Mouse (Mus musculus) hindbrain, embryonic 10.5 days (tissue): ENCODE data around the gene Oit3. TPM values are rescaled to one million over a fixed set of nuclear protein-coding genes. Genes with fewer than 3 reads are reported as not detected.

ENCODE experiments used
- DNase-seq: peaks from one replicate; pipeline ENCODE4 v3.0.0-alpha.2; 2017; ENCODE audit warnings: low spot score
- H3K27ac ChIP-seq: fragments of 300-500 bp; sonication (generic); 2 replicates; pipeline ENCODE4 v1.5.1; 2016; ENCODE audit warnings: mild to moderate bottlenecking, moderate library complexity
- H3K27me3 ChIP-seq: fragments of 300-500 bp; sonication (generic); 2 replicates; pipeline ENCODE4 v1.6.1; 2016; ENCODE audit warnings: mild to moderate bottlenecking; ENCODE audit not compliant: poor library complexity, insufficient read depth, severe bottlenecking
- H3K36me3 ChIP-seq: fragments of 300-500 bp; sonication (generic); 2 replicates; pipeline ENCODE4 v1.6.1; 2016; ENCODE audit warnings: mild to moderate bottlenecking, moderate library complexity
- H3K4me1 ChIP-seq: fragments of 300-500 bp; sonication (generic); replicated peaks from 2 replicates; pipeline ENCODE4 v1.6.1; 2016; ENCODE audit warnings: mild to moderate bottlenecking
- H3K4me3 ChIP-seq: fragments of 300-500 bp; sonication (generic); 2 replicates; pipeline ENCODE4 v1.5.1; 2016; ENCODE audit warnings: mild to moderate bottlenecking, moderate library complexity
- H3K9me3 ChIP-seq: fragments of 300-500 bp; sonication (generic); 2 replicates; pipeline ENCODE4 v1.6.1; 2016; ENCODE audit warnings: mild to moderate bottlenecking, moderate library complexity
- WGBS: fragments of 180-500 bp; shearing (Covaris S2); methylation state at CpG from one replicate; pipeline ENCODE4 v1.1.7; 2016; 5-methylcytosine and 5-hydroxymethylcytosine counted together
- polyA plus RNA-seq: library from polyadenylated mRNA; unstranded; fragments of >200 nt; fragmentation: Nextera tagmentation; extraction: Ambion mirVana; gene quantifications from 2 replicates; pipeline ENCODE4 v1.2.1, GENCODE M21; 2016

Gene Oit3
- polyA plus RNA-seq, 1 experiment from 2014 or later: 0.76 TPM

GRCm38 (mm10) chr10:59447546-59447945, 6.0 kb upstream of the Oit3 start:
- 86% methylated on average over 9 of the region's 9 CpGs for WGBS
- H3K4me3 ChIP-seq: no peak overlapping the region
- H3K9me3 ChIP-seq: no peaks in the 10 kb centered on the region
- DNase-seq: no peak
- no peaks in the 10 kb centered on the region for H3K27me3 ChIP-seq
- no peak overlapping the region for H3K27ac ChIP-seq
- 0 out of 2 replicates have a peak, but pooled peaks cover 3% of the 10 kb centered on the region for H3K36me3 ChIP-seq
- H3K4me1 ChIP-seq: peaks cover 26% of the 10 kb centered on the region

DNA sequence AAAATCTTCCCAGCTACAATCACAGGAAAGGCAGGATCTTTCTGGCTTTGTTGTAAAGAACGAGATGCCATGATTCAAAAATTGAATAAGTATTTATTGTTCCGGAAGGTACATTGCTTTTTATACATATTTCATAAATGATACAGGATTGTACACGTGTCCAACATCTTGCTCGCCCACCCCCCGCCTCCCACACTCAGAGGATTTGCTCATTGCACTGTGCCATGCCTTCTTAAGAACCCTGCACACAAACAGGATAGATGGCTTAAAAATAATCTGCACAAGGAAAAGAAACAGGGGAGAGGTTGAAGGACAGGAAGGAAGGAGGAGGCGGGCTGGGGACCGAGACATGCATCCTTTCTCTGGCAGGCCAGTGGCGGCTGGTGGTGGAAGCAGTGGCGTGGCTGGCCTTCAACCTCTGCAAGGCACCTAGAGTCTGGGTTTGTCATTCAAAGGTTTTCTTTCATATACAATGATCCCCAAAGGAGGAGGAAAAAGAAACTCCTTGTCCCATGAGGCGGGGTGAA, 5.4 kb upstream of the Oit3 start:
- no peaks in the 10 kb centered on the region for H3K9me3 ChIP-seq
- H3K27me3 ChIP-seq: no peaks in the 10 kb centered on the region
- DNase-seq: no peak
- WGBS: 83% methylated on average over 10 of the region's 10 CpGs
- H3K27ac ChIP-seq: no peak overlapping the region
- H3K36me3 ChIP-seq: 0 out of 2 replicates have a peak, but pooled peaks cover 3% of the 10 kb centered on the region
- H3K4me3 ChIP-seq: no peak overlapping the region
- peaks cover 26% of the 10 kb centered on the region for H3K4me1 ChIP-seq

GRCm38 (mm10) chr10:59444635-59445034, 3.1 kb upstream of the Oit3 start:
- Histone ChIP-seq H3K4me1 (peaks cover 26% of the 10 kb centered on the region), H3K27me3 (no peaks in the 10 kb centered on the region), H3K4me3 (no peak overlapping the region), H3K36me3 (no peaks in the 10 kb centered on the region), H3K27ac (no peak overlapping the region), H3K9me3 (no peaks in the 10 kb centered on the region)
- DNase-seq: peak; percentile 38
- WGBS: 41% methylated on average over 8 of the region's 8 CpGs

DNA sequence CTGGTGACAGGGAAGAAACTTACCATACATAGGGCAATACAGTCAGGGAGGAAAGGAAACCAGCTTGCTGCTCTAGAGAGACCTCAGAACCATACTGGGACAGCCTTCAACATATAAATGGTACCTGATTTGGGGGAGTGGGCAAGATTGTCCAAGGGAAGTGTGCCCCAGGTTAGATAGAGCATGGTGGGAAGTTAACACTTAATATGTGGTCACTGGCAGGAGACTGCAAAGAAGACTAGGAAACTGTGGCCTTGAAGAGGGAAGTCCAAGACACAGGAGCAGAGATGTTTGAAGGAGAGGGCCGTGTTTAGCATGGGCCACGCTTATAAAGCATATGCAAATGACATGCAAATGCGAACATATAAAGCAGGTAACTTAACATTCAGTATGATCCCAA, 2.5 kb upstream of the Oit3 start:
- Histone ChIP-seq H3K4me3 (no peak overlapping the region), H3K9me3 (no peaks in the 10 kb centered on the region), H3K27me3 (no peaks in the 10 kb centered on the region), H3K27ac (no peak overlapping the region), H3K4me1 (peaks cover 26% of the 10 kb centered on the region), H3K36me3 (no peaks in the 10 kb centered on the region)
- no peak for DNase-seq
- WGBS: 76% methylated on average over 3 of the region's 3 CpGs

DNA sequence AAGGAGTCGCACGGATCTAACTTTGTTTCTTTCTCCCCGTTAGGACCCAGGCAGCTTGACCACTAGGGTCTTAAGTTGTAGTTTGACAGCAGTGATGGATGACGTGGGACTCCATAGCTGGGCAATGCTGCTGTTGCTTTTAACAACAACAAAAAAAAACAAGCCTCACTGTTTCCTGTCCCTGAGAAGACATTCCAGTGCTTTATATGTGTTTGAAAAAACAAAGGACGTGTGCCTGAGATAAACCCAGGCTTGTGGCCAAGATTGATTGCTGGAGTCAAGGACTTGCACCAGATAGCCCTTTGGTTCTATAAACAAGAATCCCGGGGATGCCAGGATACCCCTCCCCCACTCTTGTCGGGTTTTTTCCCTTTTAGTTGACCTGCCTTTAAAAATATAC, 1.6 kb upstream of the Oit3 start:
- DNase-seq: no peak

DNA sequence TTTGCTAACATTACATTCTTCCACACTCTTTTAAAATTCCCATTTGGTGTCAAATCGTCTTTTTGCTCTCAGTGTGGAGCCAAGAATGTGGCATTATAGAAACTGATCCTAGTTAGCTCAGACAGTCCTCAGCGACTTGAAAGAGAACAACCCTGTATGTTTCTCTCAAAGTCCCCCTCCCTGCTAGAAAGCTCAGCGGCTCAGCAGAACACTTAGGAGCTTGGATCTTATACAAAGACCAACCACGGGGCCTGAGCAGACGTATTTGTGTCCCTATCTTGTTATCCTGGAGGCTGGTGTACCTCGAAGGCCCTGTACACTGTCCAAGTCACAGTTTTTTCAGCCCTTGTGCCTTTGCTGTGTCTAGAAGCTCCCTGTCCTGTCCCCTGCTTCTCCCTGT, 1.4 kb downstream of the Oit3 start:
- Histone ChIP-seq H3K9me3 (no peaks in the 10 kb centered on the region), H3K27me3 (no peaks in the 10 kb centered on the region), H3K4me3 (no peak overlapping the region), H3K36me3 (no peaks in the 10 kb centered on the region), H3K27ac (no peak overlapping the region), H3K4me1 (peaks cover 22% of the 10 kb centered on the region)
- DNase-seq: no peak
- WGBS: 60% methylated on average over 6 of the region's 6 CpGs

More for the DNA sequence above, 1.6 kb upstream of the Oit3 start:
- H3K4me3 ChIP-seq: no peak overlapping the region
- no peaks in the 10 kb centered on the region for H3K9me3 ChIP-seq
- no peaks in the 10 kb centered on the region for H3K36me3 ChIP-seq
- H3K27ac ChIP-seq: no peak overlapping the region
- 42% methylated on average over 7 of the region's 7 CpGs for WGBS
- no peaks in the 10 kb centered on the region for H3K27me3 ChIP-seq
- peaks cover 26% of the 10 kb centered on the region for H3K4me1 ChIP-seq

GRCm38 (mm10) chr10:59439508-59439931, 2.1 kb downstream of the Oit3 start:
- DNase-seq: no peak
- H3K36me3 ChIP-seq: no peaks in the 10 kb centered on the region
- H3K4me3 ChIP-seq: no peak overlapping the region
- no peak overlapping the region for H3K27ac ChIP-seq
- 68% methylated on average over 5 of the region's 5 CpGs for WGBS
- H3K9me3 ChIP-seq: no peaks in the 10 kb centered on the region
- H3K4me1 ChIP-seq: peaks cover 16% of the 10 kb centered on the region
- no peaks in the 10 kb centered on the region for H3K27me3 ChIP-seq

- Histone ChIP-seq H3K27me3 (no peaks in the 10 kb centered on the region), H3K4me1 (peaks cover 7% of the 10 kb centered on the region; the same call in 1 of the 2 replicates), H3K27ac (no peak overlapping the region), H3K9me3 (no peaks in the 10 kb centered on the region), H3K4me3 (no peak overlapping the region), H3K36me3 (no peaks in the 10 kb centered on the region)
- WGBS: 96% methylated on average over 12 of the region's 12 CpGs
- DNase-seq: no peak
Measured at GRCm38 (mm10) chr10:59438651-59439050, 2.9 kb downstream of the Oit3 start.

DNA sequence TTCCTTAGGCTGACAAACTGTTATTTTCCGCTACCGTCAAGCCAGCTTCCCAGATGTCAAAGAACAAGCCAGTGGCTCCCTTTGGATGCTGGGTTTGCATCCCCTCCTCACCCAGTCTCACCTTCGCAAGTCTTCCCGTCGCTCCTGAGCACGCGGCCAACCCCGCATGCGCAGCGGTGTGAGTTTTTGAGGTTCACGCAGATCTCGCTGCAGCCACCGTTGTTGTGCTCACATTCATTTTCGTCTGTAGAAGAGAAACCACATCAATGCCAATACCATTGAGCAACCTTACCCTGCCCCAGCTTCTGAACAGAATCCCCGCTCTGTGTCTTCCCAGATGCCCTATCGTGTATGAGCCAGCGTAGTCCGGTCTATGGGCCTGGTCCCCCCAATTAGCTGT, 5.8 kb downstream of the Oit3 start:
- DNase-seq: no peak
- 95% methylated on average over 18 of the region's 18 CpGs for WGBS
- H3K27me3 ChIP-seq: no peaks in the 10 kb centered on the region
- H3K4me1 ChIP-seq: peaks cover 3% of the 10 kb centered on the region; the same call in 1 of the 2 replicates
- no peaks in the 10 kb centered on the region for H3K9me3 ChIP-seq
- no peak overlapping the region for H3K27ac ChIP-seq
- H3K4me3 ChIP-seq: no peak overlapping the region
- no peaks in the 10 kb centered on the region for H3K36me3 ChIP-seq

GRCm38 (mm10) chr10:59430701-59431218, 10.8 kb downstream of the Oit3 start:
- Histone ChIP-seq H3K4me1 (peaks cover 14% of the 10 kb centered on the region; the same call in 1 of the 2 replicates), H3K27me3 (no peaks in the 10 kb centered on the region), H3K27ac (no peak overlapping the region), H3K9me3 (no peaks in the 10 kb centered on the region), H3K36me3 (no peaks in the 10 kb centered on the region), H3K4me3 (no peak overlapping the region)
- DNase-seq: no peak
- 79% methylated on average over 6 of the region's 6 CpGs for WGBS

DNA sequence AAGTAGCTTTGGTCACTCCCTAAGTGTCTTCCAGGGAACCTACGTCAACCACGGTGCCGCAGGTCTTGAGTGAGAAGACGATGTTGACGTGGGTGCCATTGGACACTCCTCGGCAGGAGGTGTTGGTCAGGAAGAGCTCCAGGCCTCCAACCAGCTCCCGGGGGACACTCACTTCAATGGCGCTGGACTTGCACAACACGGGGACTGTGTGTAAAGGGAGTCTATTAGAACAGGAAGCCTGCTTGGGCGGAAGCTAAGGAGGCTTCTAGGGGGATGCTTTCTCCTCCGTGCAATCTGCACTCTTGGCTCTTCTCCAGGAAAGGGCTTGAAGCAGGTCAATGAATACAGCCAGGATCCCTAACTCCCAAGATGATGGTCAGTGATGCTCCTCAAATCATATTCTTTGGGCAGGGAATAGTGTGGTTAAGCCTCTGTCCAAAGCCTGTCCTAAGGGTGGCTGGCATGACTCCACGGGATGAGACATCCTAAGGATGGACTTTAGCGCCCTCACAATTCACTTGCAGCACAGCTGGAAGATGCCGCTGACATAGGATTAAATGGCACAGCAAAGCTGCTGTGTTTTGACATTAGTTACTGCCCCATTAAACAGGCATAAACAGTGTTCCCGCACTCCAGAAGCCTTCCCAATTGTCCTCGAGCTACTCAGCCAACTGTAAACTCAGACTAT, 12.0 kb downstream of the Oit3 start:
- 89% methylated on average over 16 of the region's 16 CpGs for WGBS
- Histone ChIP-seq H3K4me3 (no peak overlapping the region), H3K4me1 (peaks cover 14% of the 10 kb centered on the region; the same call in 1 of the 2 replicates), H3K27me3 (no peaks in the 10 kb centered on the region), H3K27ac (no peak overlapping the region), H3K9me3 (no peaks in the 10 kb centered on the region), H3K36me3 (no peaks in the 10 kb centered on the region)
- no peak for DNase-seq

DNA sequence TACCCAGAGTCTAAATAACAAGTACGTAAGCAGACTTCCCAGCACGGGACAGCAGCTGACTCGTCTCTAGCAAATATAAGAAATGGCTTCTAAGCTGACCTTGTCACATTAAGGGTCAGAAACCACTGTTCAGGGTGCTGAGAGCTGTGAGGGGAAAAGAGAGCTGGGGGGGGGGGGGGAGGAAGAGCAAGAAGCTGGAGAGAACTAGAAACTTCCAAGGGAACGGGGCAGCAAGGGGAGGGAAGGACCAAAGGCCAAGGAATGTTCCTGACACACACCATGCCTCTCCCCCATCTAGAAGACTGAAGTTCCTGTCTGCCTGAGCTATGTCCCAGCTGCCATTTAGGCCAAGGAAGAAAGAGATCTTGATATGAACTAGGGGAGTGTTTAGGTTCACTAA, 15.2 kb downstream of the Oit3 start:
- peaks cover 14% of the 10 kb centered on the region; the same call in 1 of the 2 replicates for H3K4me1 ChIP-seq
- H3K27ac ChIP-seq: no peak overlapping the region
- no peaks in the 10 kb centered on the region for H3K36me3 ChIP-seq
- DNase-seq: no peak
- no peaks in the 10 kb centered on the region for H3K27me3 ChIP-seq
- H3K4me3 ChIP-seq: no peak overlapping the region
- no peaks in the 10 kb centered on the region for H3K9me3 ChIP-seq
- 71% methylated on average over 4 of the region's 4 CpGs for WGBS

DNA sequence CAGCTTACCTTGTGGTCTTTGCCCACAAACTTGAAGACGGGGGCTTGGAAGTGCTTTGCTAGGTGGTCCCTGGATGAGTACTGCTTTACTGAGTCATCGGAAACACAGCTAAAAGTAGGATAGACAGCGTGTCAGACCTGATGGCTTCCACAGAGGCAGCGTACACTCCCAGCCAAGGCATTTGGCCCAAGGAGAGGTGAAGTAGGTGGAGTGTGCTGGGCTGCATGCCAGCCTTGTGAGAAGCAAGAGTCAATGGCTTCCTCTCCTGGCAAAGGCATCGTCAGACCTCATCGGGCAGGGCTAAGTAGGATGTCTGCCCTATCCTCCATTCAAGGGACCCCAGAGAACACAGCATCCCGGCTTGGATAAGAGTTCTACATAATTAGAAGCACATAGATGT, 16.2 kb downstream of the Oit3 start:
- DNase-seq: no peak
- Histone ChIP-seq H3K4me3 (no peak overlapping the region), H3K27ac (no peak overlapping the region), H3K9me3 (no peaks in the 10 kb centered on the region), H3K4me1 (peaks cover 8% of the 10 kb centered on the region; the same call in 1 of the 2 replicates), H3K36me3 (no peaks in the 10 kb centered on the region), H3K27me3 (no peaks in the 10 kb centered on the region)
- 92% methylated on average over 7 of the region's 7 CpGs for WGBS
